Mouse (Mus musculus): Measurements from ENCODE around the gene Paqr8. TPM values are rescaled to one million over a fixed set of nuclear protein-coding genes. Genes with fewer than 3 reads are reported as not detected.

Paqr8 gene
- 10 to 100 TPM; 20.7 to 22.4 TPM for total RNA-seq (2021)
- long read RNA-seq, experiment 1, full-length matches to known transcripts: 5 of 12 reads
- long read RNA-seq, experiment 1, partial matches to known transcripts: 1 of 12 reads
- long read RNA-seq, experiment 1, other reads (novel, unspliced or antisense): 6 of 12 reads
- long read RNA-seq, experiment 2, full-length matches to known transcripts: 1 of 4 reads
- long read RNA-seq, experiment 2, partial matches to known transcripts: 0 of 4 reads
- long read RNA-seq, experiment 2, other reads (novel, unspliced or antisense): 3 of 4 reads

DNA sequence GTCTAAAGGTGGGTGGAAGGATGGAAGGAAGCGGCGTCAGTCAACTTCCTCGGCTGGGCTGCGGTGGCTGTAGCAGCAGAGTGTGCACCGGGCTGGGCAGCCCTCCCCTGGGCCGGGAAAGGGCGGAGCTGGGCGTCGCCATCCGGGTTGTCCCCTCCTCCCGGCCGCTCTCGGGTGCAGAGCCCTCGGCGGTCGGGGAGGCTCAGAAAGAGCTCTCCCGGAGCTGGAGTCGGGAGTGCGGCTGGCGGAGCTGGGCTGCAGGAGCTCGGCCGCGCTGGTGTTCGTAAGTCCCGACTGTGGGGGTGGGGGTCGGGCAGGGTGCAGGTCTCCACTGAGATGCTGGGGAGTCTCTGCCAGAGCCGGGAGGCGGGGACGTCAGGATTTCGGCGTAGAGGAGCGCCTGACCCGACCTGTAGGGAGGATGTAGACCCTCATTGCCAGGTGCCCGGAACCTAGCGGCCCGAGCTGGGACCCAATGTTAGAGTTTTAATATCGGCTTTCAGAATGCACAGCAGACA lies at the start of gene Paqr8:
Gene Paqr8, plus strand, starts transcription at position 203 of the 518 bp plus-strand sequence.
- DNase-seq: peak; percentile 95

- no peak for DNase-seq
Observed at GRCm38 (mm10) chr1:20856924-20857902, 33.2 kb upstream of the Paqr8 start.

- no peak for DNase-seq
Observed at GRCm38 (mm10) chr1:20860775-20861174, 29.6 kb upstream of the Paqr8 start.

- DNase-seq: no peak
Observed at GRCm38 (mm10) chr1:20861865-20862264, 28.5 kb upstream of the Paqr8 start.

DNA sequence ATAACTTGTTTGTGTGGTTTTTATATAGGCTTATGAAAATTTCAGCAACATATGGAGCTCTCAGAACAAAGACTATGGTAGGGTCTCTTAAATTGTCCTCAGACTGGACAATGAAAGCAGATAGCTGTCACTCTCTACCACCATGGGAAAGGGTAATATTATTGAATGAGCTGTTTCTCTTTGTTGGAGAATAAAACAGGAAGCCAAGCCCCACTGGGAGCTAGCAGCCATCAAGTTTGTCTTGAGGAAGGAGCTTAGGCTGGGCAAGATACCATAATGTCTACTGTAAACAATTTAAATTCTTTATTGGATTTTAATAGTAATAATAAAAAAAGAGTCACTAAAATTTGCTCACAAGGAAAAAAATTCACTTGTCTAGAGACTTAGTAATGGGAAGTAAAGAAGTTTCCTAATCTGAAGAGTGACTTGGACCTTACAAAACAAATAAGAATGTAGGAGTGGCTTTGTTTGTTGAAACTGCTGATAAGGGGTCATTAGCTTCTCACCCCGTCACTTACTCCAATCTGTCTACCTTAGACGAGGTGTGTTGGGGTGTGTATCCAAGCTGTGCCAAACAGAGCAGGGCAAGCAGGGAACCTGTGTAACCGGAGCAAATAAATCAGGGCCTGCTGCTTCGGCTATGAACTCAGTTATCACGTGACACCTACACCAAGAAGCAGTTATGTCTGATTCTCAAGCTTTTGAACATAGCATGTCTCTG lies 26.8 kb upstream of the Paqr8 start:
- DNase-seq: no peak

DNA sequence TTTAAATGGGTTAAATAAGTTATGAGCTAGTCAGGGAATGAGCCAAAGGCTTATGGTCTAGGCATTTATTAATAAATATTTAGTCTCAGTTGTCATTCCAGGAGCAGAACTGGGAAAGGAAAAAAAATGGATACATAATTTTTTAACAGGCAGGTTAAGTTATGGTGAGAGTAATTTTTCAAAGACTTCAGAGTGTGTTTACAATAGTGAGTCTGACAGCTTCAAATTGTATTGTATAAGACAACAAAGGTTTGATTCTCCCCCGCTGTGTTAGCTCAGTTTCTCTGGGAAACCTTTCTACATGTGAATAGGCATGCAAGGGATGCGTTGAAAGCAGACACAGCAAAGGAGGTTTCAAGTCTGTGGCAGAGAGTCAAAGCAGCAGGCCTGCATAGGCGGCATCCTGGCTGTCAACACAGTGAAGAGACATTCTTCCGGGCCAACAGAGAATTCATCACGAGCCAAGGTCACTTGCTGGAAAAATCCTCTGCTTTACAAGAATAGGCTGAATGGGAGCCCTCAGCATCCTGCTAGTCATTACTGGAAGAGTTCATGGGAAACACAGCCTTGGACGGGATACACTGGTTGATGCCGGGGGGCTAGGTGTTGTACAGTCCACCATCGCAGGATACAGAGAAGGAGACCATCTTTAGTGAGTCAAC lies 23.0 kb upstream of the Paqr8 start:
- DNase-seq: peak; percentile 52

DNA sequence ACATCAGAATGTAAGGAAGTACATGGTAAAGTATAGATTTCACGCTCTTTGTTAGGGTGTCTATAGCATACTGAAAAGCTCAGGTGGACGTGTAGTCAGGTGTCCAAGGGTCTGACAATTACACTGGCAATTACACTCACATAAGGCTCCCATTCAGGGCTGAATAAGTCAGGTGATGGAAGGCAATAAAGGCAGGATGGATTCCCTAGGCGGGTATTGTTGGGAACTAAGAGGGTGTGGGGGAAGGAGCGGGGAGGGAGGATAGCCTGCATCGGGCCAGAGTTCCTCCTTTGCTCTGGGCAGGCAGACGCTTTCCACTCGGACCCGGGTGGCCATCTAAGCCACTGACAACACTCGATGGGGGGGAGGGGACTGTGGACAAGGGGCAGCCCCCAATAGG lies 22.4 kb upstream of the Paqr8 start:
- DNase-seq: no peak

- no peak for DNase-seq
Observed at GRCm38 (mm10) chr1:20870887-20871286, 19.5 kb upstream of the Paqr8 start.

GRCm38 (mm10) chr1:20872496-20872895 lies 17.9 kb upstream of the Paqr8 start:
- DNase-seq: peak; percentile 31

DNA sequence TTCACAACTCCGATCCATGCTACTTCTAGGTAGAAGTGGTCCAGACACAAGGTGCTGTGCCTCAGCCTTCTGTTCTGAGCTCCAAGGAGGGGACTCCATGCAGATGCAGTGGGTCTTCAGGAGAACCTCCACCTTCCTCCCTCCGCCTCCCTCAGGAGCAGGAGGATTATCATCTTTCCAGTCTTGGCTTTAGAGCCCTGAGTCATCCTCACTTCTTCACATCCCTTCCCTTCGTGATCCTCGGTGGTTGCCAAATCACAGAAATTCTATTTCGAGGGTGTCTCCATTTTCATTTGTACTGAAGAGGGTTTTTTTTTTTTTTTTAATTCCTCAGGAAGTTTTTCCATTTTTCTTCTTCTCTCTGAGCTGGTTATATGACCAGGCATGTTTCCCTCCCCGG lies 16.3 kb upstream of the Paqr8 start:
- DNase-seq: no peak

GRCm38 (mm10) chr1:20877355-20877754 lies 13.1 kb upstream of the Paqr8 start:
- DNase-seq: no peak

DNA sequence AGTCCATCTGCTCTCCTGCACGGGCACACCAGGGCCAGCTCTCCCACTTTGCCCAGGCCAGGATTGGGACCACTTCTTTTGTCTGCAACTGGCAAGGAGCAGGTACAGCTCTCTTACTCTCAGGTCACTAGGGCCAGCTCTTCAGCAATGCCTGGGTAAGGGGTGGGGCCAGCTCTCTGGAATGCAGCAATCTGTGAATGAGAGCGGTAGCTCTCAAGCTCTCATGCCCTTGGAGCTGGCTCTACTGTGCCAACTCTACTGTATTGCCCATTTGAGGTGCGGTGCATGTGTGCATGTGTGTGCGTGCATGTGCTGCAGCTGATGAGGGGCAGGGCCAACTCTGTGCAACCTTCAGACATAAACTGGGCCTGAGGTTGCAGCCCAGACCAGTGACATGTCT lies 11.0 kb upstream of the Paqr8 start:
- no peak for DNase-seq

DNA sequence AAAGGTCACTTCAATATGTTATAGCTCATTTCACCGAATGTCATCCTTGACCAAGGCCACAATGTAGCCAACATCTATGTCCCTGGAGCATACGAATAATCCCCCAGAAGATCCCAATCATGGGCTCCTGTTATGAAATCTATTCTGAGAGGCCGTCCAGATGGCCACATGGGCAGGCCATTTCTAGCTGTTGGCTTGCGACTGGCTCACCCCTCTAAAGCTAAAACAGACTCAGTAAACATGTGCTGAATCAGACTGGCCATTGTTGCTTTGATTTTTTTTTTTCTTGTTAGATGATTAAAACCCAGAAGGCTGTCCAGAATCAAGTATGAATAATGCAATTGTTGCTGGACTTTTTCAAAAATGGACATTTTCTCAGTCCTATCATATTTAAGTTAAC lies 7.3 kb upstream of the Paqr8 start:
- no peak for DNase-seq

DNA sequence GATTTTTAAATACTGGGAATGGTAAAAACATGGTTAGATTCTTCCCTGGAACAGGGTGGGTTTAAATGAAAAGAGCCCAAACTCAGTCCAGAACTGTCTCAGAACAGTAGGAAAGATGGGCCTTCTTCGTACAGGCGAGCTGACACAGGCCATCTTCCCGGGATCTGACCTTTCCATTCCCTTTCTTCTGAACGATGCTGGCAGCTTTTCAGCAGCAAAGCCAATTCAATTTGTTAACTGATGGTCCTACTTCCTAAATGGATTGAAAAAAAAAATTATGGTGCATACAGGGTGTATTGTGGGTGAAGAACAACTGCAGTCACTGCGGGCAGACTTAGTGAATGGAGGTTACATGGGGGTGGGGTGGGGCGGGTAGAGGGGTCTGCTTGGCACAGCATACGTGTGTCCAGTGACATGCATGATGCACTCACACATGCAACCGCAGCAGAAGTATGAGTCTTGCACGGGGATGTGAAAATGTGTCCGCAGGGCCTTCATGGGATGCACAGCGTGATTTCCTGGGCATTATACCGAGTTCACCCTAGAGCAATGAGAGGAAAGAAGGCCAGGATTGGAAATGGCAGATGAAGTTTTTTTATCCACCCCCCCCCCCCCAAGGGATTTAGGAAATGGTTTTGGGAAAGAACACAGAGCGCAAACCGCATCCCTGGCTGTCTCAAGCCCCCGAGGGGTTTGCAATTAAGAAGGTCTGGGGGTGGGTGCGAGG lies 566 bp upstream of the Paqr8 start:
- no peak for DNase-seq

DNA sequence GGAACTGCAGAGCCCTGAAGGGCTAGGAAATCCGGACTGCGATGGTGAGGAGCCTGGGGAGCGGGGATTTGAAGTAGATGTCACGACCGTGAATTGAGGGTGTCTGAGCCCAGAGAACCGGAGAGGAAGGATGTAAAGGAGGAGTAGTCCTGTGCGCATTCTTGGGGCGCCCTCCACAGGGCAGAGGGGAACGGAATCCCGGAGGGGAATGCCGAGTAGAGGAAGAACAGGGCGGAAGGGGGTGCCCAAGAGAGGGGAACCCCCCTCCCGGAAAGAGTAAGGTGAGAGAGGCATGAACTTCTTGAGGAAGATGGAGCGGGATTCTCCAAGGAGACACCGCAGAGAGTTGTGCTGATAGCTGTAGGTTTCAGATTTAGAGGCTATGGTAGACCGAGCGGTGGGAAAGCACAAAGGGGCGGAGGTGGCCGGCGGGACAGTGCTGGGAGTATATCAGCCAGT lies 564 bp downstream of the Paqr8 start:
- peak; percentile 79 for DNase-seq

DNA sequence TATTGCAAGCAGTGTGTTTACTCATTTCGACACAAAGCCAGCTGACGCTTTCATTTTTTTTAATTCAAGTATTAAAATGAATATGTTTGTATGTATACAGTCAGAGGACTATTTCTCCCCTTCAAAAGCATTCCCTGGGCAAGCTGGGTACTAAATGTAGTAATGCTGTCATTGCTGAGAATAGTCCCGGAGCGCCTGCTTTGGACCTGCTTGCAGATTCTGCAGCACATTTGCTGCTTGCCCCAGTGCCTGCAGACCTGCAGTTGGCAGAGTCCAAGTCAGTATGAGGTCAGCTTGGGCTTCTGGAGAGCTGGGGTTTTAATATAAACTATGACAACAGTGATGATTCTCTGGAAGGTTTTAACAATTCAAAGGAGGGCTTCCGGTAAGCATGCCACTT lies 2.7 kb downstream of the Paqr8 start:
- no peak for DNase-seq

GRCm38 (mm10) chr1:20898391-20898790 lies 8.0 kb downstream of the Paqr8 start:
- no peak for DNase-seq

- DNase-seq: no peak
Observed at GRCm38 (mm10) chr1:20900336-20900735, 9.9 kb downstream of the Paqr8 start.

GRCm38 (mm10) chr1:20905501-20906127 lies 15.2 kb downstream of the Paqr8 start:
- DNase-seq: no peak

- no peak for DNase-seq
Observed at GRCm38 (mm10) chr1:20906128-20906515, 15.7 kb downstream of the Paqr8 start.

- no peak for DNase-seq
Observed at GRCm38 (mm10) chr1:20908541-20908940, 18.1 kb downstream of the Paqr8 start.

Data from adrenal gland, postnatal 10 days (tissue).